Mouse (Mus musculus) stomach, postnatal 0 days (tissue): ENCODE data around the gene Dennd1c. TPM values are rescaled to one million over a fixed set of nuclear protein-coding genes. Genes with fewer than 3 reads are reported as not detected.

Source experiments
- ATAC-seq: fragments of 200-750 bp; cut with Nextera tagmentation; 2 replicates; pipeline ENCODE4 v1.8.0; 2017; ENCODE audit not compliant: low FRiP score, low TSS enrichment
- DNase-seq: peaks from one replicate; pipeline ENCODE4 v3.0.0-alpha.2; 2016; ENCODE audit warnings: low spot score
- H3K27ac ChIP-seq: fragments of 300-500 bp; sonication (generic); replicated peaks from 2 replicates; pipeline ENCODE4 v1.5.1; 2014; ENCODE audit warnings: mild to moderate bottlenecking, control low read depth
- H3K27me3 ChIP-seq: fragments of 300-500 bp; sonication (generic); 2 replicates; pipeline ENCODE4 v1.6.1; 2014; ENCODE audit warnings: low read length; ENCODE audit not compliant: control insufficient read depth, insufficient read depth
- H3K36me3 ChIP-seq: fragments of 300-500 bp; sonication (generic); 2 replicates; pipeline ENCODE4 v1.6.1; 2014; ENCODE audit warnings: low read length, mixed read lengths; ENCODE audit not compliant: control insufficient read depth, insufficient read depth
- H3K4me1 ChIP-seq: fragments of 300-500 bp; sonication (generic); replicated peaks from 2 replicates; pipeline ENCODE4 v1.6.1; 2014; ENCODE audit warnings: antibody characterized with exemption; ENCODE audit not compliant: control insufficient read depth, insufficient read depth
- H3K4me2 ChIP-seq: fragments of 300-500 bp; sonication (generic); replicated peaks from 2 replicates; pipeline ENCODE4 v1.6.1; 2014; ENCODE audit warnings: low read depth, mild to moderate bottlenecking, control low read depth, moderate library complexity
- H3K4me3 ChIP-seq: fragments of 300-500 bp; sonication (generic); 2 replicates; pipeline ENCODE4 v1.5.1; 2014; ENCODE audit warnings: low read depth, low read length, control low read depth
- H3K9ac ChIP-seq: fragments of 300-500 bp; sonication (generic); 2 replicates; pipeline ENCODE4 v1.6.1; 2014; ENCODE audit warnings: mild to moderate bottlenecking, low read length, control low read depth, mixed read lengths
- H3K9me3 ChIP-seq: fragments of 300-500 bp; sonication (generic); 2 replicates; pipeline ENCODE4 v1.6.1; 2016; ENCODE audit warnings: low read length; ENCODE audit not compliant: control insufficient read depth
- CTCF ChIP-seq: IDR thresholded peaks from 2 replicates; pipeline ENCODE4 v1.5.1; 2016; ENCODE audit warnings: antibody characterized with exemption, low read depth, mild to moderate bottlenecking, moderate library complexity
- EP300 ChIP-seq: optimal IDR thresholded peaks from 2 replicates; pipeline ENCODE3; 2016; ENCODE audit warnings: antibody characterized with exemption
- WGBS: fragments of 180-500 bp; shearing (Covaris S2); extraction: QIAGEN DNeasy Blood & Tissue Kit; methylation state at CpG from one replicate; pipeline ENCODE4 v1.1.7; 2014; 5-methylcytosine and 5-hydroxymethylcytosine counted together
- polyA plus RNA-seq: library from polyadenylated mRNA; unstranded; fragments of >200 nt; fragmentation: Nextera tagmentation; extraction: Ambion mirVana; gene quantifications from 2 replicates; pipeline ENCODE4 v1.2.1, GENCODE M21; 2015

Dennd1c gene
- polyA plus RNA-seq, 1 experiment from 2014 or later = 2.8 TPM

GRCm38 (mm10) chr17:57019693-57020092 is 58.6 kb downstream of the Dennd1c start:
- no peak overlapping the region for H3K9ac ChIP-seq
- H3K4me2 ChIP-seq = no peak overlapping the region
- no peaks in the 10 kb centered on the region for H3K4me1 ChIP-seq
- H3K27ac ChIP-seq = no peak overlapping the region
- H3K9me3 ChIP-seq = no peaks in the 10 kb centered on the region
- ATAC-seq = no peak
- no peaks in the 10 kb centered on the region for H3K27me3 ChIP-seq
- H3K4me3 ChIP-seq = no peak overlapping the region
- TF ChIP-seq EP300 = no peak
- no peak for TF ChIP-seq CTCF
- WGBS = 71% methylated on average over 2 of the region's 2 CpGs
- no peak for DNase-seq
- peaks cover 28% of the 10 kb centered on the region for H3K36me3 ChIP-seq

Other genes with a start within 250 kb of the Dennd1c start
- gene Rfx2, start 247.5 kb downstream of the Dennd1c start, polyA plus RNA-seq = 3.2 and 3.3 TPM in 2 replicates
- 0.04 TPM in 1 of 2 replicates, not detected in the other for gene Acsbg2, start 204.1 kb downstream of the Dennd1c start, polyA plus RNA-seq
- gene 1700061G19Rik, start 203.0 kb downstream of the Dennd1c start, polyA plus RNA-seq = 1.0 and 1.4 TPM in 2 replicates
- 13.7 and 15.3 TPM in 2 replicates for gene Mllt1, start 143.1 kb downstream of the Dennd1c start, polyA plus RNA-seq
- 13.5 and 15.8 TPM in 2 replicates for gene Acer1, start 96.4 kb downstream of the Dennd1c start, polyA plus RNA-seq
- gene Clpp, start 88.2 kb downstream of the Dennd1c start, polyA plus RNA-seq = 87.0 and 88.6 TPM in 2 replicates
- 28.7 and 32.5 TPM in 2 replicates for gene Alkbh7, start 81.2 kb downstream of the Dennd1c start, polyA plus RNA-seq
- not detected in 2 replicates for gene Pspn, start 78.5 kb downstream of the Dennd1c start, polyA plus RNA-seq
- 36.9 and 37.3 TPM in 2 replicates for gene Gtf2f1, start 67.2 kb downstream of the Dennd1c start, polyA plus RNA-seq
- 0.33 and 0.45 TPM in 2 replicates for gene Gm17949, start 67.0 kb downstream of the Dennd1c start, polyA plus RNA-seq
- 16.9 and 18.2 TPM in 2 replicates for gene Khsrp, start 47.0 kb downstream of the Dennd1c start, polyA plus RNA-seq
- not detected in 2 replicates for gene Slc25a41, start 36.9 kb downstream of the Dennd1c start, polyA plus RNA-seq
- gene Crb3, start 19.4 kb downstream of the Dennd1c start, polyA plus RNA-seq = 74.9 and 82.7 TPM in 2 replicates
- gene Slc25a23, start 18.7 kb downstream of the Dennd1c start, polyA plus RNA-seq = 3.1 and 4.2 TPM in 2 replicates
- gene Tubb4a, start 9.3 kb upstream of the Dennd1c start, polyA plus RNA-seq = 9.5 and 11.5 TPM in 2 replicates
- gene Tnfsf9, start 26.8 kb upstream of the Dennd1c start, polyA plus RNA-seq = 2.3 and 3.5 TPM in 2 replicates
- 0.11 TPM in 1 of 2 replicates, not detected in the other for gene Cd70, start 71.3 kb upstream of the Dennd1c start, polyA plus RNA-seq
- gene Tnfsf14, start 115.7 kb upstream of the Dennd1c start, polyA plus RNA-seq = 0.05 TPM in 1 of 2 replicates, not detected in the other
- gene C3, start 149.6 kb upstream of the Dennd1c start, polyA plus RNA-seq = 9.3 and 9.8 TPM in 2 replicates
- 48.0 and 52.4 TPM in 2 replicates for gene Gpr108, start 169.9 kb upstream of the Dennd1c start, polyA plus RNA-seq
- 27.5 and 29.9 TPM in 2 replicates for gene Trip10, start 170.9 kb upstream of the Dennd1c start, polyA plus RNA-seq
- gene Vav1, start 200.6 kb upstream of the Dennd1c start, polyA plus RNA-seq = 1.4 and 1.6 TPM in 2 replicates